Mouse (Mus musculus): Measurements from ENCODE around the gene Hbq1b.

DNA sequence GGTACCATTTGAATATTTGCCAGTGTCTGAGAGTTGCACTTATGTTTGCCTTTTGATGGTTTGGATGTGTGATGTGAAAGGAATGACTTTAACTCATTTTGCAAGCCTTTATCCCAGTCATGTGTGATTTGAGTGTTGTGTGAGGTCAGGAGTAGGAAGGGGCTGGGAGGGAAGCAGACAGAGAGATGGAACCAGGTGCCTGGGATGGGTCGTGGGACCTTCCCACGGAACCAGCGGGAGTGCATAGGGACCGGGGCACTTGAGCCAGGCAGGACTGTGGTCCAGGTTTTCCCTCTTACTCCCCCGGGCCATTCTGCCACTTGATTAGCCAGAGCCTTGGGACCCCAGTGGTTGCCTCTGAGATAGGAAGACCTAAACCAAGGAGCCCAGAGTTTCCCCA, 18.8 kb upstream of the Hbq1b start:
- TF ChIP-seq CTCF (IDR thresholded peaks at IDR 0.05) (no peak), EP300 (IDR thresholded peaks at IDR 0.05) (no peak; the same call in 1 of the 2 replicates)
